Mouse (Mus musculus) thymus, adult 2 months (tissue): ENCODE data around the gene BC005537. TPM values are rescaled to one million over a fixed set of nuclear protein-coding genes. Genes with fewer than 3 reads are reported as not detected.
A peak's percentile ranks its signal among the peaks of the same experiment; 100 is the strongest.

Source experiments
- DNase-seq: peaks from one replicate; pipeline ENCODE4 v3.0.0; 2021
- H3K27ac ChIP-seq: fragments of 200-500 bp; 2 replicates; pipeline ENCODE4 v1.5.1; 2012; ENCODE audit warnings: low read length, control low read depth; ENCODE audit not compliant: control insufficient read depth, insufficient read depth
- H3K27me3 ChIP-seq: fragments of 200-500 bp; 2 replicates; pipeline ENCODE4 v1.6.1; 2012; ENCODE audit warnings: mild to moderate bottlenecking, low read length, moderate library complexity, mixed read lengths; ENCODE audit not compliant: control insufficient read depth, insufficient read depth
- H3K36me3 ChIP-seq: fragments of 200-500 bp; 2 replicates; pipeline ENCODE4 v1.6.1; 2012; ENCODE audit warnings: mild to moderate bottlenecking, low read length, moderate library complexity; ENCODE audit not compliant: control insufficient read depth, insufficient read depth
- H3K4me1 ChIP-seq: fragments of 200-500 bp; replicated peaks from 2 replicates; pipeline ENCODE4 v1.6.1; 2012; ENCODE audit warnings: low read length; ENCODE audit not compliant: control insufficient read depth, insufficient read depth
- H3K4me3 ChIP-seq: fragments of 200-500 bp; 2 replicates; pipeline ENCODE4 v1.5.1; 2012; ENCODE audit warnings: mild to moderate bottlenecking, low read length, control low read depth, moderate library complexity; ENCODE audit not compliant: control insufficient read depth, insufficient read depth
- CTCF ChIP-seq: fragments of 200-500 bp; IDR thresholded peaks from 2 replicates; pipeline ENCODE4 v1.5.1; 2012; ENCODE audit warnings: mild to moderate bottlenecking, control low read depth, low read length, moderate library complexity, borderline replicate concordance; ENCODE audit not compliant: control insufficient read depth, poor library complexity, insufficient read depth; ENCODE audit errors: extremely low read depth
- POLR2A ChIP-seq: fragments of 200-500 bp; IDR thresholded peaks from 2 replicates; pipeline ENCODE4 v1.6.1; 2012; ENCODE audit warnings: mild to moderate bottlenecking, low read length, control low read depth, moderate library complexity; ENCODE audit not compliant: control insufficient read depth, poor library complexity, insufficient read depth; ENCODE audit errors: extremely low read depth
- WGBS: fragments of 180-500 bp; shearing (Covaris S2); methylation state at CpG from one replicate; pipeline ENCODE4 v1.1.7; 2018; 5-methylcytosine and 5-hydroxymethylcytosine counted together
- polyA plus RNA-seq: library from polyadenylated mRNA; depleted of rRNA; stranded (reverse); fragments of >200 nt; gene quantifications from 2 replicates; pipeline ENCODE4 v1.2.3, GENCODE M21; 2012; rRNA removed

Gene BC005537
- polyA plus RNA-seq = 48.8 and 53.7 TPM in 2 replicates

- peaks cover 7% of the 10 kb centered on the region for H3K4me1 ChIP-seq
- H3K27me3 ChIP-seq = no peaks in the 10 kb centered on the region
- peaks cover 15% of the 10 kb centered on the region for H3K36me3 ChIP-seq
- peak within 1 kb of the TSS; percentile 95 for H3K27ac ChIP-seq
- peak within 1 kb of the TSS; percentile 90 for H3K4me3 ChIP-seq
- under 1% methylated on average over 74 of the region's 74 CpGs for WGBS
- peak; percentile 58 for DNase-seq
- TF ChIP-seq CTCF = 0 out of 2 replicates have a peak, but pooled peaks have one; percentile 17
- no peak for TF ChIP-seq POLR2A
Measured at GRCm38 (mm10) chr13:24801308-24801921, at the start of gene BC005537. Gene BC005537, plus strand, starts transcription at chr13:24801657.

GRCm38 (mm10) chr13:24756756-24757155 is 44.7 kb upstream of the BC005537 start:
- no peaks in the 10 kb centered on the region for H3K27me3 ChIP-seq
- no peak for TF ChIP-seq POLR2A
- no peak for TF ChIP-seq CTCF
- no peak overlapping the region for H3K27ac ChIP-seq
- H3K36me3 ChIP-seq = peaks cover 55% of the 10 kb centered on the region
- H3K4me1 ChIP-seq = peaks cover 8% of the 10 kb centered on the region; the same call in 1 of the 2 replicates
- WGBS = 98% methylated on average over 3 of the region's 3 CpGs
- DNase-seq = no peak
- H3K4me3 ChIP-seq = no peak overlapping the region

- WGBS = 92% methylated on average over 12 of the region's 12 CpGs
- H3K27me3 ChIP-seq = no peaks in the 10 kb centered on the region
- DNase-seq = no peak
- H3K4me1 ChIP-seq = peaks cover 12% of the 10 kb centered on the region
- H3K27ac ChIP-seq = no peak overlapping the region
- TF ChIP-seq POLR2A (no peak), CTCF (no peak)
- H3K36me3 ChIP-seq = peaks cover 45% of the 10 kb centered on the region
- H3K4me3 ChIP-seq = no peak overlapping the region
Measured at GRCm38 (mm10) chr13:24757820-24758564, 43.5 kb upstream of the BC005537 start.

DNA sequence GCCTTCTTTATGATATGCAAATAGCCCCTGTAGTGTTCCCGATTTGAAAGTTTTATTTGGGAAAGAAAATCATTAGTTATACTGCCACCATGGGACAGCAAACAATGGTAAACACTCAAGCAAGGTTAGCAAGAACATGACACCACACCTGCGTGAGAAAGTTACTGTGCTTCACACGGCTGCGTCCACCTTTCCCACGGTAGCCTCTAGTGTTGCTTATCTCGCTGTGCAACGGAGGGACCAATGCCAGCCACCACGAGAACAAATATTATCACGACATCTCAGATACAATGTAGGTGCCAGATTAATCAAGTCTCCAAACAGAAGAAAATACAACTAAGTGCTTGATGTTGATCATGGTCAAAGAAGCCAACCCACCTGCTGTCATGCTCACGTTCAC is 42.0 kb upstream of the BC005537 start:
- Histone ChIP-seq H3K36me3 (peaks cover 34% of the 10 kb centered on the region), H3K4me3 (no peak overlapping the region), H3K27me3 (no peaks in the 10 kb centered on the region)

GRCm38 (mm10) chr13:24760351-24760870 is 41.0 kb upstream of the BC005537 start:
- H3K27ac ChIP-seq = no peak overlapping the region
- H3K27me3 ChIP-seq = no peaks in the 10 kb centered on the region
- TF ChIP-seq POLR2A = no peak
- no peak for TF ChIP-seq CTCF
- H3K36me3 ChIP-seq = peaks cover 25% of the 10 kb centered on the region
- H3K4me3 ChIP-seq = no peak overlapping the region
- DNase-seq = no peak
- WGBS = 75% methylated on average over 5 of the region's 5 CpGs
- peaks cover 12% of the 10 kb centered on the region for H3K4me1 ChIP-seq

More for the DNA sequence above, 42.0 kb upstream of the BC005537 start:
- Histone ChIP-seq H3K27ac (no peak overlapping the region), H3K4me1 (peaks cover 12% of the 10 kb centered on the region)
- DNase-seq = no peak
- TF ChIP-seq POLR2A = no peak
- TF ChIP-seq CTCF = no peak
- WGBS = 96% methylated on average over 10 of the region's 10 CpGs

DNA sequence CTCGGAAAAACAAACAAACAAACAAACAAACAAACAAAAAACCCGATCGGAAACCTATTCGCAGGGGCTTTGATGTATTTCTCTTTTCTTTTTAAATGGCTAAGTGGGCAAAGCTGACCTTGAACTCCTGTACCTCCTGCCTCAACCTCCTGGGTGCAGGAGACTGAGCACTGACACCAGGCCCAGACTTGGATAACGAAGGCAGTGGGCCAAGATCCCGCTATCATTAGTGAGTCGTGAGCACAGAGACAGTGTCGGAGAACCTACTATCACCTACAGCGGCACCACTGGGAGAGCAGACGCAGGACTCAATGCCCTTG is 40.4 kb upstream of the BC005537 start:
- DNase-seq = no peak
- peaks cover 19% of the 10 kb centered on the region for H3K36me3 ChIP-seq
- TF ChIP-seq CTCF (no peak), POLR2A (no peak)
- 4% methylated on average over 10 of the region's 10 CpGs for WGBS
- no peaks in the 10 kb centered on the region for H3K27me3 ChIP-seq
- H3K27ac ChIP-seq = no peak overlapping the region
- peak overlapping the region; percentile 76 for H3K4me3 ChIP-seq
- H3K4me1 ChIP-seq = peaks cover 12% of the 10 kb centered on the region
